In the genomic region with DNA sequence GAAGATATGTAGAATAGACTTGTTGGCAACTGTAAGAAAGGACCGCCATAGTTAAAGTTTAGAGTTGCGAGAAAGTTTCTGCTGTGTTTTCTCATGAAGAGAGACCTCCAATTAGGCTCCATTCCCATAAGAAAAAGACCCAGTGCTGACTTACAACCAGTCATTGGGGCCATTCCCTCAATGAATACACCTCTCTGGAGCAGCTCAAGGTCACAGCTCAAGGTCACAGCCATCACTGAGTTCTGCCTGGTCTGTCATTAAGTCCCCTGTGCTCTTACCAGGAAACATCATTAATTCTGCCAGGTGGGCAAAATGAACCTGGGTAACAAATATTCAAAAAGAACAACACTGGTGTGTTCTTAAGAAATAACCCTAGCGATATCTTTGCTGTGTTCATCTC, we compare ENCODE assay signal across 8 mouse cellular contexts.
DNase-seq lines count a peak whose midpoint lies in the region; ATAC-seq lines count a peak whose summit lies in the region.

No protein-coding gene starts in this region.

- H3K27me3 ChIP-seq in hindbrain, embryonic 10.5 days (ENCODE audit: insufficient read depth, poor library complexity, severe bottlenecking) = no peaks in the 10 kb centered on the region
- no peaks in the 10 kb centered on the region for H3K27me3 ChIP-seq in hindbrain, embryonic 11.5 days (ENCODE audit: control insufficient read depth, insufficient read depth, low read length)
- H3K27me3 ChIP-seq in midbrain, embryonic 11.5 days (ENCODE audit: control insufficient read depth, insufficient read depth, low read length) = no peaks in the 10 kb centered on the region
- H3K27me3 ChIP-seq in midbrain, embryonic 14.5 days (ENCODE audit: control insufficient read depth, insufficient read depth, low read length) = no peaks in the 10 kb centered on the region
- no peaks in the 10 kb centered on the region for H3K27me3 ChIP-seq in neural tube, embryonic 13.5 days

- peaks cover 44% of the 10 kb centered on the region for H3K4me1 ChIP-seq in hindbrain, embryonic 10.5 days (replicated peaks)
- no peaks in the 10 kb centered on the region for H3K4me1 ChIP-seq in hindbrain, embryonic 11.5 days (replicated peaks; ENCODE audit: control insufficient read depth, insufficient read depth, low read length)
- peaks cover 19% of the 10 kb centered on the region for H3K4me1 ChIP-seq in midbrain, embryonic 11.5 days (ENCODE audit: control insufficient read depth, insufficient read depth, low read length)
- peaks cover 18% of the 10 kb centered on the region; the same call in 1 of the 2 replicates for H3K4me1 ChIP-seq in midbrain, embryonic 14.5 days (ENCODE audit: control insufficient read depth, insufficient read depth, low read length)
- H3K4me1 ChIP-seq in neural tube, embryonic 13.5 days (replicated peaks) = peaks cover 47% of the 10 kb centered on the region

- 71% methylated on average over 3 of the region's 3 CpGs for WGBS in hindbrain, embryonic 10.5 days
- WGBS in hindbrain, embryonic 11.5 days = 73% methylated on average over 3 of the region's 3 CpGs
- 68% methylated on average over 3 of the region's 3 CpGs for WGBS in midbrain, embryonic 11.5 days
- WGBS in midbrain, embryonic 14.5 days = 76% methylated on average over 3 of the region's 3 CpGs
- 54% methylated on average over 3 of the region's 3 CpGs for WGBS in neural tube, embryonic 13.5 days

- no peak for ATAC-seq in hindbrain, embryonic 11.5 days (ENCODE audit: low FRiP score)
- ATAC-seq in midbrain, embryonic 11.5 days (ENCODE audit: low FRiP score) = no peak
- ATAC-seq in midbrain, embryonic 14.5 days (ENCODE audit: low FRiP score, low TSS enrichment) = no peak
- ATAC-seq in neural tube, embryonic 13.5 days (ENCODE audit: low read depth) = no peak

- peaks cover 6% of the 10 kb centered on the region; the same call in 1 of the 2 replicates for H3K9me3 ChIP-seq in hindbrain, embryonic 10.5 days
- H3K9me3 ChIP-seq in hindbrain, embryonic 11.5 days (ENCODE audit: control insufficient read depth, low read length) = no peaks in the 10 kb centered on the region
- H3K9me3 ChIP-seq in midbrain, embryonic 11.5 days (ENCODE audit: control insufficient read depth, low read length) = no peaks in the 10 kb centered on the region
- no peaks in the 10 kb centered on the region for H3K9me3 ChIP-seq in midbrain, embryonic 14.5 days (ENCODE audit: control insufficient read depth, low read length)
- H3K9me3 ChIP-seq in neural tube, embryonic 13.5 days = no peaks in the 10 kb centered on the region

- no peak overlapping the region for H3K4me2 ChIP-seq in hindbrain, embryonic 11.5 days (replicated peaks; ENCODE audit: low read depth, low read length)
- H3K4me2 ChIP-seq in midbrain, embryonic 11.5 days = 0 out of 2 replicates have a peak overlapping the region, but pooled peaks have one; percentile 15
- H3K4me2 ChIP-seq in midbrain, embryonic 14.5 days (ENCODE audit: low read length) = no peak overlapping the region
- H3K4me2 ChIP-seq in neural tube, embryonic 13.5 days = peak overlapping the region; percentile 8; the same call in 1 of the 2 replicates

- H3K36me3 ChIP-seq in hindbrain, embryonic 10.5 days = no peaks in the 10 kb centered on the region
- H3K36me3 ChIP-seq in hindbrain, embryonic 11.5 days (ENCODE audit: control insufficient read depth, insufficient read depth, low read length) = no peaks in the 10 kb centered on the region
- H3K36me3 ChIP-seq in midbrain, embryonic 11.5 days (ENCODE audit: control insufficient read depth, insufficient read depth, low read length) = no peaks in the 10 kb centered on the region
- H3K36me3 ChIP-seq in midbrain, embryonic 14.5 days (ENCODE audit: control insufficient read depth, insufficient read depth, low read length) = no peaks in the 10 kb centered on the region
- H3K36me3 ChIP-seq in neural tube, embryonic 13.5 days = no peaks in the 10 kb centered on the region

- peak; percentile 24 for DNase-seq in adrenal gland, adult 2 months
- DNase-seq in adrenal gland, adult 8-10 months = no peak
- DNase-seq in hindbrain, embryonic 10.5 days (ENCODE audit: low spot score) = no peak
- DNase-seq in hindbrain, embryonic 11.5 days (ENCODE audit: low spot score) = no peak
- no peak for DNase-seq in midbrain, embryonic 11.5 days (ENCODE audit: low spot score, missing footprints)
- DNase-seq in midbrain, embryonic 14.5 days = no peak
- DNase-seq in Muller cell, postnatal 12 days (ENCODE audit: inconsistent ontology term) = no peak

- H3K4me3 ChIP-seq in hindbrain, embryonic 10.5 days = peak overlapping the region; percentile 23; the same call in 1 of the 2 replicates
- H3K4me3 ChIP-seq in hindbrain, embryonic 11.5 days (ENCODE audit: low read depth, low read length) = no peak overlapping the region
- no peak overlapping the region for H3K4me3 ChIP-seq in midbrain, embryonic 11.5 days (ENCODE audit: low read depth, low read length)
- no peak overlapping the region for H3K4me3 ChIP-seq in midbrain, embryonic 14.5 days (replicated peaks; ENCODE audit: low read depth, low read length)
- H3K4me3 ChIP-seq in neural tube, embryonic 13.5 days = no peak overlapping the region

- peak overlapping the region; percentile 64 for H3K27ac ChIP-seq in hindbrain, embryonic 10.5 days
- H3K27ac ChIP-seq in hindbrain, embryonic 11.5 days (ENCODE audit: low read depth, low read length) = no peak overlapping the region
- H3K27ac ChIP-seq in midbrain, embryonic 11.5 days (ENCODE audit: low read depth, low read length) = no peak overlapping the region
- H3K27ac ChIP-seq in midbrain, embryonic 14.5 days (replicated peaks; ENCODE audit: low read depth, low read length) = no peak overlapping the region
- H3K27ac ChIP-seq in neural tube, embryonic 13.5 days (replicated peaks) = no peak overlapping the region

- H3K9ac ChIP-seq in hindbrain, embryonic 11.5 days (ENCODE audit: low read depth, low read length) = no peak overlapping the region
- H3K9ac ChIP-seq in midbrain, embryonic 11.5 days (ENCODE audit: low read length) = no peak overlapping the region
- no peak overlapping the region for H3K9ac ChIP-seq in midbrain, embryonic 14.5 days (replicated peaks; ENCODE audit: low read length)
- H3K9ac ChIP-seq in neural tube, embryonic 13.5 days = no peak overlapping the region

Comparison
In these comparisons a context has a peak if more than half of its experiments do, and no peak if none do; other contexts are left out.
1. H3K4me2 ChIP-seq: peak in midbrain, embryonic 11.5 days (single experiment) and neural tube, embryonic 13.5 days (single experiment); none in hindbrain, embryonic 11.5 days (single experiment) and midbrain, embryonic 14.5 days (single experiment).